Comparison of ENCODE assay signal across 33 mouse cellular contexts in genomic region chr4:80756114-80756513, GRCm38 (mm10).
"Had no signal": no experiment of that assay in that cellular context is flagged by ENCODE, and none has a peak within 500 bp of the region (broad histone marks: within the 10 kb centered on the region; RNA-seq: fewer than 3 reads in every experiment).

No protein-coding gene starts in this region.

- H3K27me3 ChIP-seq: heart, embryonic 12.5 days; heart, embryonic 13.5 days; heart, embryonic 15.5 days; hindbrain, embryonic 12.5 days; hindbrain, embryonic 13.5 days; hindbrain, embryonic 15.5 days; intestine, embryonic 15.5 days; kidney, embryonic 15.5 days had no signal

- H3K27ac ChIP-seq: heart, embryonic 13.5 days; heart, embryonic 15.5 days; hindbrain, embryonic 10.5 days; hindbrain, embryonic 12.5 days; hindbrain, embryonic 13.5 days; hindbrain, embryonic 14.5 days; hindbrain, embryonic 15.5 days; hindbrain, postnatal 0 days; intestine, embryonic 15.5 days; kidney, embryonic 15.5 days; kidney, postnatal 0 days; layer of hippocampus, adult 2 months had no signal

- H3K36me3 ChIP-seq: heart, embryonic 12.5 days; heart, embryonic 13.5 days; heart, embryonic 15.5 days; hindbrain, embryonic 10.5 days; hindbrain, embryonic 12.5 days; hindbrain, embryonic 13.5 days; hindbrain, embryonic 15.5 days; intestine, embryonic 15.5 days; kidney, embryonic 15.5 days had no signal

- H3K4me1 ChIP-seq: heart, embryonic 12.5 days; heart, embryonic 13.5 days; heart, embryonic 15.5 days; hindbrain, embryonic 10.5 days; hindbrain, embryonic 12.5 days; hindbrain, embryonic 13.5 days; hindbrain, embryonic 15.5 days; intestine, embryonic 15.5 days; kidney, embryonic 15.5 days had no signal

- H3K9ac ChIP-seq: heart, embryonic 12.5 days; heart, embryonic 13.5 days; heart, embryonic 15.5 days; hindbrain, embryonic 12.5 days; hindbrain, embryonic 13.5 days; hindbrain, embryonic 14.5 days; hindbrain, embryonic 15.5 days; intestine, embryonic 15.5 days; kidney, embryonic 15.5 days had no signal

- DNase-seq: heart, postnatal 10 days; heart, postnatal 14 days; heart, postnatal 36 days; heart, postnatal 4 days; kidney, adult 11 months; kidney, adult 18-20 months; kidney, adult 2 months; kidney, adult 8-10 months; kidney, adult 9 months; kidney, postnatal 10 days; kidney, postnatal 14 days; kidney, postnatal 25 days; kidney, postnatal 36 days; kidney, postnatal 4 days; layer of hippocampus, adult 9-11 months; layer of hippocampus, postnatal 36 days had no signal

- H3K4me3 ChIP-seq: heart, embryonic 12.5 days; heart, embryonic 13.5 days; heart, embryonic 15.5 days; hindbrain, embryonic 10.5 days; hindbrain, embryonic 12.5 days; hindbrain, embryonic 13.5 days; hindbrain, embryonic 15.5 days; intestine, embryonic 15.5 days; kidney, embryonic 15.5 days; layer of hippocampus, adult 2 months had no signal

- ATAC-seq: hindbrain, embryonic 16.5 days; hindbrain, postnatal 0 days; inflammation-experienced regulatory T-cells, adult 6 months; intestine, embryonic 15.5 days; intestine, embryonic 16.5 days; intestine, postnatal 0 days had no signal
